Mouse (Mus musculus) kidney, adult 2 months (tissue): ENCODE measurements around the gene Gm3667.
"Not testable (repeated sequence)": the region's sequence is repeated elsewhere in the genome, so short reads cannot be mapped to it uniquely, and the experiment has no call there.

Experiments used
- CTCF ChIP-seq: fragments of 200-500 bp; conservative IDR thresholded peaks from 2 replicates; pipeline ENCODE4 v1.5.1; 2011; ENCODE audit warnings: low read depth, mild to moderate bottlenecking, control low read depth, low read length, moderate library complexity, mixed read lengths; ENCODE audit not compliant: insufficient read depth, insufficient read length
- POLR2A ChIP-seq: fragments of 200-500 bp; IDR thresholded peaks from one replicate; pipeline ENCODE4 v1.6.1; 2011; ENCODE audit warnings: low read depth, low read length, control low read depth

DNA sequence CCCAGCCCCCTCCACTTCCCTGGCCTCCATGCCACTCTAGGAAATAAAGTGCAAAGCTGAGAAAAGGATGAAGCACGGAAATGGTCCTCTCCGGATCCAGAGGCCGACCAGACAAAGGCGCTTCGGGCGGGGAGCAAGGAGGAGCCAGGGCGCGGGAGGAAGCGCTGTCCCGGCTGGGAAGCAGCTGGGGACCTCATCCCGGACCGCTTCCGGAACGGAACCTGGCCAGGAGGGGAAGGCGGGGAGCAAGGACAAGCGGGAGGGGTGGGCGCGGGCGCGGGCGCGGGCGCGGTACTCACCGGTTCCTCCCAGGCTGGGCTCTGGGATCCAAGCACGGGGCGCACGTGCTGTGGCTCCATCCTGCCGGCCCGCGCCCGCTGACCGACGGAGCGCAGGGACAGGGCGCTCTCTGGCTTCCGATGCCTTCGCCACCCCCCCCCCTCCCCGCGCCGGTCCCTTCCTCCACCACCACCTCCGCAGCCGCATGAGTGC is at the start of gene Gm3667:
- not testable (repeated sequence) for TF ChIP-seq CTCF, POLR2A
